In genomic region chr10:56839545-56839944, GRCm38 (mm10) we compare ENCODE assay signal across 9 mouse cellular contexts.
DNase-seq lines count a peak whose midpoint lies in the region; ATAC-seq and TF ChIP-seq lines count a peak whose summit lies in the region.
"Had no signal": no experiment of that assay in that cellular context is flagged by ENCODE, and none has a peak within 500 bp of the region (broad histone marks: within the 10 kb centered on the region; RNA-seq: fewer than 3 reads in every experiment).

No protein-coding gene starts in this region.

- DNase-seq in left cerebral cortex, postnatal 14 days (ENCODE audit: low spot score in 2 of 2) = peak; percentile 17 to 39
- no peak for DNase-seq in left cerebral cortex, postnatal 36 days (ENCODE audit: low spot score in 2 of 2)
- peak; percentile 65 to 74 for DNase-seq in cerebellum, postnatal 25 days
- peak; percentile 31 to 35 for DNase-seq in layer of hippocampus, adult 8-10 months (ENCODE audit: low spot score in 2 of 2)
- DNase-seq in right cerebral cortex, postnatal 14 days = peak; percentile 10
- DNase-seq in stomach, postnatal 0 days (ENCODE audit: low spot score) = no peak
- no peak for DNase-seq in gastrocnemius, postnatal 14 days
- DNase-seq in lung, adult 18-20 months = no peak
- DNase-seq: liver, embryonic 13.5 days had no signal

- H3K4me3 ChIP-seq in stomach, postnatal 0 days (ENCODE audit: low read depth, low read length) = no peak overlapping the region
- H3K4me3 ChIP-seq: liver, embryonic 13.5 days had no signal

- H3K4me2 ChIP-seq in stomach, postnatal 0 days (replicated peaks; ENCODE audit: low read depth) = no peak overlapping the region
- H3K4me2 ChIP-seq: liver, embryonic 13.5 days had no signal

- no peak overlapping the region for H3K27ac ChIP-seq in stomach, postnatal 0 days (replicated peaks)
- H3K27ac ChIP-seq: liver, embryonic 13.5 days had no signal

- no peak for TF ChIP-seq EP300 in stomach, postnatal 0 days (optimal IDR thresholded peaks at IDR 0.05)

- intact Hi-C loops in left cerebral cortex, postnatal 14 days (cut with DNase I) = no loop called here
- intact Hi-C loops in left cerebral cortex, postnatal 36 days (cut with DNase I) = loop anchor here (5.0 kb wide), 1 partner anchor 462 kb away; the partner anchor contains the start of gene Gja1
- intact Hi-C loops in gastrocnemius, postnatal 14 days (cut with DNase I; ENCODE audit: low total_unique reads) = no loop called here

- no peaks in the 10 kb centered on the region for H3K27me3 ChIP-seq in stomach, postnatal 0 days (ENCODE audit: control insufficient read depth, insufficient read depth, low read length)
- H3K27me3 ChIP-seq: liver, embryonic 13.5 days had no signal

- H3K36me3 ChIP-seq in stomach, postnatal 0 days (ENCODE audit: control insufficient read depth, insufficient read depth, low read length) = no peaks in the 10 kb centered on the region
- H3K36me3 ChIP-seq: liver, embryonic 13.5 days had no signal

- 55% methylated on average over 2 of the region's 2 CpGs for WGBS in stomach, postnatal 0 days

- no peak for ATAC-seq in stomach, postnatal 0 days (ENCODE audit: low FRiP score, low TSS enrichment)

- no peak overlapping the region for H3K9ac ChIP-seq in stomach, postnatal 0 days (ENCODE audit: low read length)
- H3K9ac ChIP-seq: liver, embryonic 13.5 days had no signal

- H3K9me3 ChIP-seq in stomach, postnatal 0 days (ENCODE audit: control insufficient read depth, low read length) = no peaks in the 10 kb centered on the region
- H3K9me3 ChIP-seq: liver, embryonic 13.5 days had no signal

- TF ChIP-seq CTCF in stomach, postnatal 0 days (IDR thresholded peaks at IDR 0.05; ENCODE audit: low read depth) = no peak

- no peaks in the 10 kb centered on the region for H3K4me1 ChIP-seq in stomach, postnatal 0 days (replicated peaks; ENCODE audit: control insufficient read depth, insufficient read depth)
- H3K4me1 ChIP-seq: liver, embryonic 13.5 days had no signal

Comparison
In these comparisons a context has a peak if more than half of its experiments do, and no peak if none do; other contexts are left out.
1. DNase-seq: peak in left cerebral cortex, postnatal 14 days (2 of 2), cerebellum, postnatal 25 days (2 of 2), layer of hippocampus, adult 8-10 months (2 of 2) and right cerebral cortex, postnatal 14 days (single experiment); none in left cerebral cortex, postnatal 36 days (0 of 2), stomach, postnatal 0 days (single experiment), gastrocnemius, postnatal 14 days (single experiment) and lung, adult 18-20 months (0 of 2).